In genomic region chr9:30464661-30465060, GRCm38 (mm10) we compare ENCODE assay signal across 23 mouse cellular contexts. TPM values are rescaled to one million over a fixed set of nuclear protein-coding genes. Genes with fewer than 3 reads are reported as not detected.
DNase-seq lines count a peak whose midpoint lies in the region; ATAC-seq and TF ChIP-seq lines count a peak whose summit lies in the region.
"Had no signal": no experiment of that assay in that cellular context is flagged by ENCODE, and none has a peak within 500 bp of the region (broad histone marks: within the 10 kb centered on the region; RNA-seq: fewer than 3 reads in every experiment).

No protein-coding gene starts in this region.

- H3K9ac ChIP-seq in intestine, postnatal 0 days (ENCODE audit: low read depth, low read length), result no peak overlapping the region
- H3K9ac ChIP-seq in intestine, embryonic 15.5 days, result no peak overlapping the region
- H3K9ac ChIP-seq in heart, embryonic 16.5 days (ENCODE audit: low read length), result no peak overlapping the region
- H3K9ac ChIP-seq: forebrain, embryonic 13.5 days; liver, postnatal 0 days; midbrain, embryonic 13.5 days; stomach, embryonic 15.5 days had no signal

- H3K36me3 ChIP-seq in intestine, postnatal 0 days (ENCODE audit: control insufficient read depth, insufficient read depth), result peaks cover 43% of the 10 kb centered on the region
- H3K36me3 ChIP-seq in intestine, embryonic 15.5 days, result peaks cover 20% of the 10 kb centered on the region; the same call in 1 of the 2 replicates
- H3K36me3 ChIP-seq in heart, embryonic 16.5 days (ENCODE audit: control insufficient read depth, insufficient read depth), result peaks cover 17% of the 10 kb centered on the region

- H3K4me2 ChIP-seq in intestine, postnatal 0 days (replicated peaks; ENCODE audit: low read depth), result no peak overlapping the region
- H3K4me2 ChIP-seq in intestine, embryonic 15.5 days (replicated peaks), result no peak overlapping the region
- no peak overlapping the region for H3K4me2 ChIP-seq in heart, embryonic 16.5 days (ENCODE audit: low read depth, low read length)
- H3K4me2 ChIP-seq: forebrain, embryonic 13.5 days; midbrain, embryonic 13.5 days; stomach, embryonic 15.5 days had no signal

- 80% methylated on average over 4 of the region's 4 CpGs for WGBS in intestine, postnatal 0 days
- 77% methylated on average over 4 of the region's 4 CpGs for WGBS in intestine, embryonic 15.5 days
- WGBS in heart, embryonic 16.5 days, result 78% methylated on average over 4 of the region's 4 CpGs

- DNase-seq in adrenal gland, adult 2 months, result peak; percentile 17
- DNase-seq in adrenal gland, adult 18-20 months (ENCODE audit: low spot score in 2 of 2), result no peak
- DNase-seq in kidney, postnatal 10 days, result peak; percentile 37
- DNase-seq in spleen, postnatal 10 days (ENCODE audit: low spot score in 2 of 2), result no peak
- DNase-seq: adrenal gland, postnatal 25 days; cerebellum, adult 2 months; cerebellum, postnatal 36 days; gastrocnemius, postnatal 14 days; liver, postnatal 0 days; lung, postnatal 10 days; right cerebral cortex, postnatal 25 days; thymus, adult 2 months had no signal

- H3K9me3 ChIP-seq in intestine, postnatal 0 days (ENCODE audit: control insufficient read depth), result no peaks in the 10 kb centered on the region
- no peaks in the 10 kb centered on the region for H3K9me3 ChIP-seq in intestine, embryonic 15.5 days
- no peaks in the 10 kb centered on the region for H3K9me3 ChIP-seq in heart, embryonic 16.5 days (replicated peaks; ENCODE audit: control insufficient read depth, low read length)
- H3K9me3 ChIP-seq: forebrain, embryonic 13.5 days; limb, embryonic 10.5 days; midbrain, embryonic 13.5 days; stomach, embryonic 15.5 days had no signal

- no peaks in the 10 kb centered on the region for H3K27me3 ChIP-seq in intestine, postnatal 0 days (replicated peaks; ENCODE audit: control insufficient read depth, insufficient read depth, low read length)
- no peaks in the 10 kb centered on the region for H3K27me3 ChIP-seq in intestine, embryonic 15.5 days (replicated peaks)
- no peaks in the 10 kb centered on the region for H3K27me3 ChIP-seq in heart, embryonic 16.5 days (ENCODE audit: control insufficient read depth, insufficient read depth, low read length)
- H3K27me3 ChIP-seq: forebrain, embryonic 13.5 days; midbrain, embryonic 13.5 days; Patski; stomach, embryonic 15.5 days had no signal

- H3K27ac ChIP-seq in intestine, postnatal 0 days (ENCODE audit: low read depth, low read length), result 0 out of 2 replicates have a peak overlapping the region, but pooled peaks have one; percentile 4
- no peak overlapping the region for H3K27ac ChIP-seq in intestine, embryonic 15.5 days
- H3K27ac ChIP-seq in heart, embryonic 16.5 days (ENCODE audit: low read length), result peak overlapping the region; percentile 64
- H3K27ac ChIP-seq: forebrain, embryonic 13.5 days; limb, embryonic 10.5 days; midbrain, embryonic 13.5 days; stomach, embryonic 15.5 days had no signal

- ATAC-seq in intestine, postnatal 0 days, result no peak
- no peak for ATAC-seq in intestine, embryonic 15.5 days
- no peak for ATAC-seq in heart, embryonic 16.5 days (replicated peaks; ENCODE audit: extremely low read depth, insufficient read depth, low FRiP score)
- no peak for ATAC-seq in cerebellum, adult (ENCODE audit: insufficient number of reproducible peaks, low FRiP score, low TSS enrichment)
- ATAC-seq: CD4-positive, CD25-positive, alpha-beta regulatory T cell, adult 4 months; forebrain, embryonic 13.5 days; hindbrain, embryonic 16.5 days; liver, postnatal 0 days; midbrain, embryonic 13.5 days; Patski had no signal

- no peak for TF ChIP-seq CTCF in intestine, postnatal 0 days (IDR thresholded peaks at IDR 0.05; ENCODE audit: low read depth)

- no peaks in the 10 kb centered on the region for H3K4me1 ChIP-seq in intestine, postnatal 0 days (replicated peaks; ENCODE audit: control insufficient read depth, insufficient read depth, low read length)
- H3K4me1 ChIP-seq in intestine, embryonic 15.5 days (replicated peaks), result no peaks in the 10 kb centered on the region
- H3K4me1 ChIP-seq in heart, embryonic 16.5 days (ENCODE audit: control insufficient read depth, insufficient read depth, low read length), result peaks cover 15% of the 10 kb centered on the region
- H3K4me1 ChIP-seq: forebrain, embryonic 13.5 days; limb, embryonic 10.5 days; midbrain, embryonic 13.5 days; stomach, embryonic 15.5 days had no signal

- H3K4me3 ChIP-seq in intestine, postnatal 0 days (ENCODE audit: low read depth, low read length), result no peak overlapping the region
- no peak overlapping the region for H3K4me3 ChIP-seq in intestine, embryonic 15.5 days (replicated peaks)
- no peak overlapping the region for H3K4me3 ChIP-seq in heart, embryonic 16.5 days (ENCODE audit: low read length)
- H3K4me3 ChIP-seq: forebrain, embryonic 13.5 days; limb, embryonic 10.5 days; midbrain, embryonic 13.5 days; stomach, embryonic 15.5 days had no signal

RNA-seq across cellular contexts. Expression of gene Snx19, which starts 37.8 kb away (rescaled TPM):
- total RNA-seq in adrenal gland, adult 2 months (2021), result 10 to 100 TPM; 27.1 to 34.5 TPM
- 9.6 and 11.1 TPM in 2 replicates for polyA plus RNA-seq in adrenal gland, adult 2 months (2012; rRNA removed)
- 10 to 100 TPM; 25.6 to 28.3 TPM for total RNA-seq in adrenal gland, adult 18-20 months (2021)
- 8.6 and 8.9 TPM in 2 replicates for polyA plus RNA-seq in intestine, postnatal 0 days (2015; fragmentation: Nextera tagmentation; extraction: Ambion mirVana)
- 15.1 and 16.2 TPM in 2 replicates for polyA plus RNA-seq in intestine, embryonic 15.5 days (2015; fragmentation: Nextera tagmentation; extraction: Ambion mirVana)
- 13.6 and 14.4 TPM in 2 replicates for polyA plus RNA-seq in heart, embryonic 16.5 days (2015; fragmentation: Nextera tagmentation; extraction: Ambion mirVana)

Comparison
In these comparisons a context has a peak if more than half of its experiments do, and no peak if none do; other contexts are left out.
1. DNase-seq: peak in adrenal gland, adult 2 months (single experiment) and kidney, postnatal 10 days (single experiment); none in adrenal gland, adult 18-20 months (0 of 2) and spleen, postnatal 10 days (0 of 2).